Mouse (Mus musculus) cortical plate, adult 2 months (tissue): ENCODE data around the gene Kcnab2.

Experiments used
- CTCF ChIP-seq: fragments of 200-500 bp; IDR thresholded peaks from 2 replicates; pipeline ENCODE4 v1.5.1; 2011; ENCODE audit warnings: mild to moderate bottlenecking, control low read depth, low read length; ENCODE audit not compliant: insufficient read depth; ENCODE audit errors: extremely low read depth
- POLR2A ChIP-seq: fragments of 200-500 bp; IDR thresholded peaks from 2 replicates; pipeline ENCODE4 v1.6.1; 2011; ENCODE audit warnings: mild to moderate bottlenecking, low read length, control low read depth; ENCODE audit not compliant: insufficient read depth; ENCODE audit errors: extremely low read depth

- peak; percentile 58 for TF ChIP-seq CTCF
- TF ChIP-seq POLR2A, result no peak
These were observed 13.7 kb upstream of the Kcnab2 start for GRCm38 (mm10) chr4:152491250-152491899.
